Mouse (Mus musculus) ES-Bruce4 (cell line): ENCODE measurements around the gene Pitpnb.

Experiments
- CTCF ChIP-seq: IDR thresholded peaks from one replicate; pipeline ENCODE4 v1.8.1; 2011; ENCODE audit warnings: low read depth, low read length
- EP300 ChIP-seq: IDR thresholded peaks from 2 replicates; pipeline ENCODE4 v1.6.1; 2011; ENCODE audit warnings: low read depth, low read length; ENCODE audit not compliant: insufficient read depth
- POLR2A ChIP-seq: IDR thresholded peaks from one replicate; pipeline ENCODE4 v1.8.1; 2011; ENCODE audit warnings: low read length; ENCODE audit not compliant: insufficient read depth

- TF ChIP-seq CTCF, result no peak
- TF ChIP-seq EP300, result no peak
- TF ChIP-seq POLR2A, result no peak
Observed at GRCm38 (mm10) chr5:111290071-111290470, 40.5 kb upstream of the Pitpnb start.
